Mouse (Mus musculus): ENCODE results near the gene Pidd1. TPM values are rescaled to one million over a fixed set of nuclear protein-coding genes. Genes with fewer than 3 reads are reported as not detected.

Gene Pidd1
- polyA plus RNA-seq, 1 experiment from 2014 or later = 7.3 TPM

DNA sequence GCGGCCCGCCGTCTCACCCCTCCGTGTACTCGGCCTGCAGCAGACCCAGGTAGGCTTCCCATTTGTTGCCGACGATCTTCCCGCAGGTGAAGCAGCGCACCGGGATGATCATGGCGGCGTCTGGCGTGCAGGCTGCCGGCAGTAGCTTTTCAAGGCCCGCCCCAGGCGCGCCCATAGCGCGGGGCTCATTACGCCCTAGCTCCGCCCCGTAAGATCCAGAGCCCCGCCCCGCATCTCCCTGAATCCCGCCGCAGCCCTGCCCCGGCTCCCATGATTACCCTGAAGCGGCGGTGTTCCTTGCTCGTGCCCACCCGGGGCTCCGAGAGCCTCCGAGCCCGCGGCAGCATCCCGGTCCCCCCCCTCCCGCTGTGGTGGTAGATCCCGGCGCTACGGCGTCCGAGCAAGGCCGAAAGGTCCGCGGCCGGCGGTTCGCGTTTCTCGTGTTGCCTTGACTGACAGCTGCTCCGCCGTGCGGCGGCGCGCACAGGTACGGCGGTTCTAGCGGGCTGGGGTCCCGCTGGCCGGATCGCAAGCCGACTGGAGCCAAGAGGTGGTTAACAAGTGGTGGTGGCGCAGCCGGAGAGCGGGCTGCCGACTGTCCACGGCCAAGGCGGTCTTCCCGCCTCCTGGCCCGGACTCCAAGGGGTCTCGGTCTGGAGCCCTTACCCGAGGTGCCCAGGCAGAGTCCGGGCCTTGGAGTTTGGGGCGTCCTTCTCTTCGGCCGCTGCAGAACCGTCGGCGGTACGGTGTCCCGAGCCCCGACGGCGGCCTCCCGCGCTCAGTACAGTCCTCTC lies 31.4 kb upstream of the Pidd1 start, which contains the start of the genes Polr2l and Tspan4:
TSS of gene Polr2l (minus strand) at position 122 of the 794 bp plus-strand sequence.
TSS of gene Tspan4 (plus strand) at position 230 of the 794 bp plus-strand sequence.
- H3K27me3 ChIP-seq (replicated peaks; ENCODE audit: control insufficient read depth, insufficient read depth, low read length) = no peaks in the 10 kb centered on the region
- ATAC-seq = peak; percentile 71
- H3K27ac ChIP-seq (ENCODE audit: low read length) = peak within 1 kb of the TSS; percentile 97
- H3K9me3 ChIP-seq (ENCODE audit: control insufficient read depth, low read length) = no peaks in the 10 kb centered on the region
- peaks cover 7% of the 10 kb centered on the region; the same call in 1 of the 2 replicates for H3K36me3 ChIP-seq (ENCODE audit: control insufficient read depth, insufficient read depth, low read length)
- under 1% methylated on average over 87 of the region's 87 CpGs for WGBS
- peaks cover 40% of the 10 kb centered on the region for H3K4me1 ChIP-seq (ENCODE audit: control insufficient read depth, insufficient read depth, low read length)
- peak within 1 kb of the TSS; percentile 90 for H3K9ac ChIP-seq (ENCODE audit: low read depth, low read length)
- H3K4me3 ChIP-seq (ENCODE audit: low read length) = peak within 1 kb of the TSS; percentile 88
- peak within 1 kb of the TSS; percentile 93 for H3K4me2 ChIP-seq (ENCODE audit: low read depth, low read length)

DNA sequence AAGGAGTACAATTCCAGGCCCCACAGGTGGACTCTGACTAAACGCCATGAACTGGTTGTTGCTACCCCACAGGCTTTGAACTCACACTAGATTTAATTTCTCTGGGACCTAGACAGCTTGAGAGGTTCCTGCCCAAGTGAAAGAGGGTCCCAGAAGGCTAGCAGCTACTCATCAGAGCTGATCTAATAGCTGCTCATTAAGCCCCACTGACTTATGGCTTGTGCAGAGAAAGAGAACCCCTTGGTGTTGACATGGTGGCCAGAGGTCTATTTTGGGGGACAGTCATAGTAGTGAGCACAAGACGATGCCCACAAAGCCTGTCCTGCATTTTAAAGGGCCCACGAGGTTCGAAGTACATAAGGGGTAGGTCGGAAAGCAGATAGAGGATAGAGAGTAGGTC lies 30.3 kb upstream of the Pidd1 start:
- Histone ChIP-seq H3K9ac (ENCODE audit: low read depth, low read length) (peak overlapping the region; percentile 90), H3K4me2 (ENCODE audit: low read depth, low read length) (peak overlapping the region; percentile 93), H3K27ac (ENCODE audit: low read length) (no peak overlapping the region), H3K27me3 (replicated peaks; ENCODE audit: control insufficient read depth, insufficient read depth, low read length) (no peaks in the 10 kb centered on the region), H3K36me3 (ENCODE audit: control insufficient read depth, insufficient read depth, low read length) (peaks cover 7% of the 10 kb centered on the region; the same call in 1 of the 2 replicates), H3K4me3 (ENCODE audit: low read length) (peak overlapping the region; percentile 88), H3K9me3 (ENCODE audit: control insufficient read depth, low read length) (no peaks in the 10 kb centered on the region), H3K4me1 (ENCODE audit: control insufficient read depth, insufficient read depth, low read length) (peaks cover 45% of the 10 kb centered on the region)
- ATAC-seq = no peak
- WGBS = 7% methylated on average over 5 of the region's 5 CpGs

DNA sequence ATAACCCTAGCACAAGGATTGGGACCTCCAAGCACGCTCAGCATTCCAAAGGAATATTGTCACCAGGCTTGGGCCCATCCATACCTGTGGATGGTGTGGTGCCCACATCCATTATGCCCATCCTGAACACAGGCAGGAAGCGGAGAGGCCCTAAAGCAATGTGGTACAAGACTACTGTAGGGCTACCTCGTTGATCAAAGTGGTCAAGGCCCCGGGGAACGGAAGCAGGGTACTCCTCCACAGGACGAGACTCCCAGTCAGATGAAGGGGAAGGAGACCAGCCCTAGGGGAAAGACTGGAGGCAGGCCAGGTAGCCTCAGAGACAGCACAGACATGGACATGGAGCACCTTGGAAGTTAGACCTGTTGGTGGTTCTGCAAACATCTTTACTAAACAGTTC lies 28.9 kb upstream of the Pidd1 start:
- no peaks in the 10 kb centered on the region for H3K9me3 ChIP-seq (ENCODE audit: control insufficient read depth, low read length)
- no peak overlapping the region for H3K27ac ChIP-seq (ENCODE audit: low read length)
- H3K4me2 ChIP-seq (ENCODE audit: low read depth, low read length) = no peak overlapping the region
- H3K36me3 ChIP-seq (ENCODE audit: control insufficient read depth, insufficient read depth, low read length) = peaks cover 7% of the 10 kb centered on the region; the same call in 1 of the 2 replicates
- H3K9ac ChIP-seq (ENCODE audit: low read depth, low read length) = no peak overlapping the region
- H3K4me1 ChIP-seq (ENCODE audit: control insufficient read depth, insufficient read depth, low read length) = peaks cover 48% of the 10 kb centered on the region
- H3K27me3 ChIP-seq (replicated peaks; ENCODE audit: control insufficient read depth, insufficient read depth, low read length) = no peaks in the 10 kb centered on the region
- WGBS = 87% methylated on average over 6 of the region's 6 CpGs
- H3K4me3 ChIP-seq (ENCODE audit: low read length) = no peak overlapping the region
- no peak for ATAC-seq

DNA sequence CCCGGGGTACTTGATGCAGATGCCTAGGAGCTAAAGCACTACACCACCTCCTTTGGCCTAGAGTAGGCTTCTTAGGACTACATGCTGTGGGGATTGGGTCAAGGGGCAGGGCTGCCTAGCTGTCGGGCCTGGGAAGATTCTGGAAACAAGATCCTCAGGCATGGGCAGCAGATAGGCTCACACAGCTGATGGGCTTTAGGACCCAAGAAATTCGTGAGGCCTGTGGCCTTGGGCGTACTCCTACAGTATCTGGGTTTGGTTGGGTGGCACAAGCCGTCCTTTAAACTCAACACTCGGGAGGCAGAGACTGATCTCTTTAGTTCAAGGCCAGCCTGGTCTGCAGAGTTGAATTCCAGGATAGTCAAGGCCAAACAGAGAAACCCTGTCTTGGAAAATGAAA lies 28.4 kb upstream of the Pidd1 start:
- H3K9ac ChIP-seq (ENCODE audit: low read depth, low read length) = no peak overlapping the region
- H3K27me3 ChIP-seq (replicated peaks; ENCODE audit: control insufficient read depth, insufficient read depth, low read length) = no peaks in the 10 kb centered on the region
- no peak overlapping the region for H3K4me2 ChIP-seq (ENCODE audit: low read depth, low read length)
- H3K4me1 ChIP-seq (ENCODE audit: control insufficient read depth, insufficient read depth, low read length) = peaks cover 43% of the 10 kb centered on the region
- H3K36me3 ChIP-seq (ENCODE audit: control insufficient read depth, insufficient read depth, low read length) = peaks cover 7% of the 10 kb centered on the region; the same call in 1 of the 2 replicates
- no peak overlapping the region for H3K4me3 ChIP-seq (ENCODE audit: low read length)
- no peaks in the 10 kb centered on the region for H3K9me3 ChIP-seq (ENCODE audit: control insufficient read depth, low read length)
- ATAC-seq = no peak
- 71% methylated on average over 6 of the region's 6 CpGs for WGBS
- H3K27ac ChIP-seq (ENCODE audit: low read length) = no peak overlapping the region

DNA sequence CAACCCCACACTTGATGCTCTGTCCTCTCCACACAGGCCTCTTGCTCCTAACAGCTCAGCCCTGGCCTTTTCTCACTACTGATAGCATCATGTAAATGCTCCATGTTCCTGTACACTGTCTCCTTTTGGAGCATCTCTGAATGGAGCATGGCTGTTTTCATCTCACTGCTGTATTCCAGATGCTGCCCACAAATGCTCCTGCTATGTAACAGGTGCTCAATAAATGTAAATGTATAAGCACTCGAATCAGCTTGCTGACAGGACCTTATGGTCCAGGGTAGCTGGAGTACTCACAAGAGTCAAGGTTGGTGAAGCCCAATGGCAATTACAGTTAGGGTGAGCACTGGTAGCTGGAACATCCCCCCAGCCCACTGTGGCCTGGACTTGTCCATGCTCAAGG lies 27.4 kb upstream of the Pidd1 start:
- 89% methylated on average over 1 of the region's 1 CpGs for WGBS
- Histone ChIP-seq H3K4me3 (ENCODE audit: low read length) (no peak overlapping the region), H3K4me2 (ENCODE audit: low read depth, low read length) (no peak overlapping the region), H3K4me1 (ENCODE audit: control insufficient read depth, insufficient read depth, low read length) (peaks cover 40% of the 10 kb centered on the region), H3K36me3 (ENCODE audit: control insufficient read depth, insufficient read depth, low read length) (peaks cover 7% of the 10 kb centered on the region; the same call in 1 of the 2 replicates), H3K9ac (ENCODE audit: low read depth, low read length) (no peak overlapping the region), H3K27me3 (replicated peaks; ENCODE audit: control insufficient read depth, insufficient read depth, low read length) (no peaks in the 10 kb centered on the region), H3K9me3 (ENCODE audit: control insufficient read depth, low read length) (no peaks in the 10 kb centered on the region), H3K27ac (ENCODE audit: low read length) (0 out of 2 replicates have a peak overlapping the region, but pooled peaks have one; percentile 15)
- ATAC-seq = no peak

- no peaks in the 10 kb centered on the region for H3K9me3 ChIP-seq (ENCODE audit: control insufficient read depth, low read length)
- no peak overlapping the region for H3K9ac ChIP-seq (ENCODE audit: low read depth, low read length)
- no peak for ATAC-seq
- H3K4me2 ChIP-seq (ENCODE audit: low read depth, low read length) = no peak overlapping the region
- no peaks in the 10 kb centered on the region for H3K27me3 ChIP-seq (replicated peaks; ENCODE audit: control insufficient read depth, insufficient read depth, low read length)
- peaks cover 34% of the 10 kb centered on the region for H3K4me1 ChIP-seq (ENCODE audit: control insufficient read depth, insufficient read depth, low read length)
- 87% methylated on average over 10 of the region's 10 CpGs for WGBS
- peaks cover 7% of the 10 kb centered on the region; the same call in 1 of the 2 replicates for H3K36me3 ChIP-seq (ENCODE audit: control insufficient read depth, insufficient read depth, low read length)
- no peak overlapping the region for H3K27ac ChIP-seq (ENCODE audit: low read length)
- H3K4me3 ChIP-seq (ENCODE audit: low read length) = no peak overlapping the region
Measured at GRCm38 (mm10) chr7:141470637-141470944, 26.8 kb upstream of the Pidd1 start.

DNA sequence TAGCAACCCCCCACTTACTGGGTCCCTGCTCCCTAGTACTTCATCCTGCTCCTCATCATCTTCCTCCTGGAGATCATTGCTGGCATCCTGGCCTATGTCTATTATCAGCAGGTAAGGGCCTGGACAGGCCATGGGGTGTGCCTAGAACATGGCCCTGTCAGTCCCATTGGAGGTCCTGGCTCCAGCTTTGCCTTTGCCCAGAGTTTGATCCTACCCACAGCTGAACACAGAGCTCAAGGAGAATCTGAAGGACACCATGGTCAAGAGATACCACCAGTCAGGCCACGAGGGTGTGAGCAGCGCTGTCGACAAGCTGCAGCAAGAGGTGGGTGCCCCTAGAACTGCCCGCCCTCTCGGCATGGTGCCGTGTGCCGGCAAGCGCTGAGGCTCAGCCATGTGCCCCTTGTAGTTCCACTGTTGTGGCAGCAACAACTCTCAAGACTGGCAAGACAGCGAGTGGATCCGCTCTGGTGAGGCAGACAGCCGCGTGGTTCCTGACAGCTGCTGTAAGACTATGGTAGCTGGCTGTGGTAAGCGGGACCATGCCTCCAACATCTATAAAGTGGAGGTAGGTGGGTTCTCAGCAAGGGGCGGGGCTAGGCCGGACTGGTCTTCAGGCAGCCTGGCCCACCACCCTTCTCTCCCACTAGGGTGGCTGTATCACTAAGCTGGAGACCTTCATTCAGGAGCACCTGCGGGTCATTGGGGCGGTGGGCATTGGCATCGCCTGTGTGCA lies 26.2 kb upstream of the Pidd1 start:
- Histone ChIP-seq H3K36me3 (ENCODE audit: control insufficient read depth, insufficient read depth, low read length) (peaks cover 7% of the 10 kb centered on the region; the same call in 1 of the 2 replicates), H3K27ac (ENCODE audit: low read length) (no peak overlapping the region), H3K9ac (ENCODE audit: low read depth, low read length) (no peak overlapping the region), H3K4me3 (ENCODE audit: low read length) (no peak overlapping the region), H3K9me3 (ENCODE audit: control insufficient read depth, low read length) (no peaks in the 10 kb centered on the region), H3K27me3 (replicated peaks; ENCODE audit: control insufficient read depth, insufficient read depth, low read length) (0 out of 2 replicates have a peak, but pooled peaks cover 4% of the 10 kb centered on the region), H3K4me2 (ENCODE audit: low read depth, low read length) (no peak overlapping the region), H3K4me1 (ENCODE audit: control insufficient read depth, insufficient read depth, low read length) (peaks cover 33% of the 10 kb centered on the region)
- WGBS = 90% methylated on average over 18 of the region's 18 CpGs
- ATAC-seq = no peak

GRCm38 (mm10) chr7:141469352-141469751 lies 25.5 kb upstream of the Pidd1 start:
- Histone ChIP-seq H3K27ac (ENCODE audit: low read length) (peak overlapping the region; percentile 78), H3K4me3 (ENCODE audit: low read length) (peak overlapping the region; percentile 85), H3K4me2 (ENCODE audit: low read depth, low read length) (peak overlapping the region; percentile 82), H3K9me3 (ENCODE audit: control insufficient read depth, low read length) (no peaks in the 10 kb centered on the region), H3K27me3 (replicated peaks; ENCODE audit: control insufficient read depth, insufficient read depth, low read length) (peaks cover 7% of the 10 kb centered on the region; the same call in 1 of the 2 replicates), H3K9ac (ENCODE audit: low read depth, low read length) (peak overlapping the region; percentile 92), H3K4me1 (ENCODE audit: control insufficient read depth, insufficient read depth, low read length) (peaks cover 33% of the 10 kb centered on the region), H3K36me3 (ENCODE audit: control insufficient read depth, insufficient read depth, low read length) (peaks cover 7% of the 10 kb centered on the region; the same call in 1 of the 2 replicates)
- 86% methylated on average over 6 of the region's 6 CpGs for WGBS
- ATAC-seq = no peak

DNA sequence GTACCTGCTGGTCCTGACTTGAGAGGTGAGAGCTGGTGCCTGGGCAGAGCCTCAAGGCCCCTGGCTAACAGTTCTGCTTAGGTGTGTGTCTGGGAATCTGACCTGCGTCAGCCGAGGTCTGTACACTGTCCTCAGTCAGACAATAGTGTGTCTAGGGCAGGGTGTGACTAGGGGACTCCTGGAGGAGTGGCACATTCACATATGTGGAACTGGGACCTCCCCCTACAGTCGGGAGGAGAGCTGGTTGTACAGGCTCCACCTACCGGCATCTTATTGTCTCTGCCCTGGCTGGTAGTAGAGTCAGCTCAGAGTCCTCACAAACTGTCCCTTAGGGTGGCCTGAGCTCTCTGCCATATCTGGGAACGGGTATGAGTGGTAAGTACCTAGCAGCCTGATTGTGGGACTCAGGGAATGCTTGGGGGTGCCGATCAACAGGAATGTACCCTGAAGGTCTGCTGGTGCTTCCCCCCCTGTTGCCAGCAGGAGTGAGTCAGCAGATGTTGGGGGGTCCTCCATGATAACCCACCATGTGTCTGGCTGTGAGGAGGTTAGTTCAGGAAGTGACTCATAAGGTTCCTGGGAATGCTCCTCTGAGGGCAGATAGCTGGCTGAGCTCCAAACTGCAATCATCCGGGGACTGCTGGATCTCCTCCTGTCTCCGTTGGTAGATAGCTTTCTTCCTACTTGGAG lies 24.8 kb upstream of the Pidd1 start:
- Histone ChIP-seq H3K4me2 (ENCODE audit: low read depth, low read length) (peak overlapping the region; percentile 82), H3K27me3 (replicated peaks; ENCODE audit: control insufficient read depth, insufficient read depth, low read length) (peaks cover 14% of the 10 kb centered on the region), H3K4me1 (ENCODE audit: control insufficient read depth, insufficient read depth, low read length) (peaks cover 26% of the 10 kb centered on the region), H3K27ac (ENCODE audit: low read length) (peak overlapping the region; percentile 78), H3K4me3 (ENCODE audit: low read length) (peak overlapping the region; percentile 85), H3K36me3 (ENCODE audit: control insufficient read depth, insufficient read depth, low read length) (peaks cover 7% of the 10 kb centered on the region; the same call in 1 of the 2 replicates), H3K9ac (ENCODE audit: low read depth, low read length) (peak overlapping the region; percentile 92), H3K9me3 (ENCODE audit: control insufficient read depth, low read length) (no peaks in the 10 kb centered on the region)
- ATAC-seq = peak; percentile 82
- WGBS = 6% methylated on average over 8 of the region's 8 CpGs

Data from intestine, embryonic 16.5 days (tissue).